Mouse (Mus musculus) heart, postnatal 0 days (tissue): ENCODE measurements around the gene Cldn18.

Experiments
- CTCF ChIP-seq: IDR thresholded peaks from 2 replicates; pipeline ENCODE4 v1.5.1; 2016; ENCODE audit warnings: antibody characterized with exemption, control low read depth, low read depth
- EP300 ChIP-seq: IDR thresholded peaks from 2 replicates; pipeline ENCODE4 v1.6.1; 2016; ENCODE audit warnings: antibody characterized with exemption, low read depth

DNA sequence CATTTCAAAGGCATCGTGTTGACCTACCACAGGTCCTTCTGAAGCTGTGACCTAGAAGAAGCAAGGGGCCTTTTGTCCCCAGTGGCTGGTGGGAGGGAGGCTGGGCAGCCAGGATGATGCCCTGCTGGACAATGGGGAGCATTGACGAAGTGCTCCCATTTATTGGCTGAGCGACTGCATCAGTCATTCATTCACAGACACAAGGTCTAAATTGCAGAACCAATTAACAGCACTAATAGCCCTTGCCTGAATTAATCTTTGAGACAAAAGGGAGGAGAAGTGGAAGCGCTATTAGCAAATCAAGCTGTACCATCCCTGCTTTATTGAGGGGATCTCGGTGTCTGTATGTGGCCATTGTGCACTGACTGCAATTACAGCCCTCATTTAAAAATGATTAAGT is 27.5 kb upstream of the Cldn18 start:
- TF ChIP-seq CTCF (no peak), EP300 (no peak)
